Mouse (Mus musculus): ENCODE results near the gene Lrp1. TPM values are rescaled to one million over a fixed set of nuclear protein-coding genes. Genes with fewer than 3 reads are reported as not detected.
"Not testable (repeated sequence)": the region's sequence is repeated elsewhere in the genome, so short reads cannot be mapped to it uniquely, and the experiment has no call there.

The Lrp1 gene
- 6.3 and 15.1 TPM in 2 replicates for total RNA-seq (2017)

GRCm38 (mm10) chr10:127620406-127621190 lies at the start of gene Lrp1:
TSS of gene Lrp1 (minus strand) at chr10:127621148.
- ATAC-seq (ENCODE audit: extremely low read depth, insufficient number of reproducible peaks, low FRiP score, poor library complexity, severe bottlenecking), result no peak

- ATAC-seq (ENCODE audit: extremely low read depth, insufficient number of reproducible peaks, low FRiP score, poor library complexity, severe bottlenecking), result no peak
Observed at GRCm38 (mm10) chr10:127670185-127670584, 49.2 kb upstream of the Lrp1 start.

- no peak for ATAC-seq (ENCODE audit: extremely low read depth, insufficient number of reproducible peaks, low FRiP score, poor library complexity, severe bottlenecking)
Observed at GRCm38 (mm10) chr10:127669170-127669569, 48.2 kb upstream of the Lrp1 start.

- ATAC-seq (ENCODE audit: extremely low read depth, insufficient number of reproducible peaks, low FRiP score, poor library complexity, severe bottlenecking), result peak; percentile 62
Observed at GRCm38 (mm10) chr10:127668093-127669050, 47.4 kb upstream of the Lrp1 start, which contains the start of gene Nab2. TSS of gene Nab2 (minus strand) at chr10:127668568.

GRCm38 (mm10) chr10:127667269-127668092 lies 46.5 kb upstream of the Lrp1 start:
- peak; percentile 40 for ATAC-seq (ENCODE audit: extremely low read depth, insufficient number of reproducible peaks, low FRiP score, poor library complexity, severe bottlenecking)

GRCm38 (mm10) chr10:127666501-127667268 lies 45.7 kb upstream of the Lrp1 start, which contains the start of gene Nemp1:
TSS of gene Nemp1 (plus strand) at chr10:127666901.
- ATAC-seq (ENCODE audit: extremely low read depth, insufficient number of reproducible peaks, low FRiP score, poor library complexity, severe bottlenecking), result peak; percentile 36; the same call in 1 of the 2 replicates

GRCm38 (mm10) chr10:127665366-127666181 lies 44.6 kb upstream of the Lrp1 start:
- ATAC-seq (ENCODE audit: extremely low read depth, insufficient number of reproducible peaks, low FRiP score, poor library complexity, severe bottlenecking), result no peak

GRCm38 (mm10) chr10:127664891-127665290 lies 43.9 kb upstream of the Lrp1 start:
- ATAC-seq (ENCODE audit: extremely low read depth, insufficient number of reproducible peaks, low FRiP score, poor library complexity, severe bottlenecking), result no peak

GRCm38 (mm10) chr10:127664166-127664565 lies 43.2 kb upstream of the Lrp1 start:
- no peak for ATAC-seq (ENCODE audit: extremely low read depth, insufficient number of reproducible peaks, low FRiP score, poor library complexity, severe bottlenecking)

- ATAC-seq (ENCODE audit: extremely low read depth, insufficient number of reproducible peaks, low FRiP score, poor library complexity, severe bottlenecking), result no peak
Observed at GRCm38 (mm10) chr10:127663590-127663989, 42.6 kb upstream of the Lrp1 start.

- ATAC-seq (ENCODE audit: extremely low read depth, insufficient number of reproducible peaks, low FRiP score, poor library complexity, severe bottlenecking), result no peak
Observed at GRCm38 (mm10) chr10:127662666-127663253, 41.8 kb upstream of the Lrp1 start.

- ATAC-seq (ENCODE audit: extremely low read depth, insufficient number of reproducible peaks, low FRiP score, poor library complexity, severe bottlenecking), result peak; percentile 16; the same call in 1 of the 2 replicates
Observed at GRCm38 (mm10) chr10:127661915-127662663, 41.1 kb upstream of the Lrp1 start.

GRCm38 (mm10) chr10:127661291-127661914 lies 40.5 kb upstream of the Lrp1 start:
- ATAC-seq (ENCODE audit: extremely low read depth, insufficient number of reproducible peaks, low FRiP score, poor library complexity, severe bottlenecking), result no peak

- ATAC-seq (ENCODE audit: extremely low read depth, insufficient number of reproducible peaks, low FRiP score, poor library complexity, severe bottlenecking), result no peak
Observed at GRCm38 (mm10) chr10:127659551-127659950, 38.6 kb upstream of the Lrp1 start.

GRCm38 (mm10) chr10:127658076-127658475 lies 37.1 kb upstream of the Lrp1 start:
- ATAC-seq (ENCODE audit: extremely low read depth, insufficient number of reproducible peaks, low FRiP score, poor library complexity, severe bottlenecking), result no peak

GRCm38 (mm10) chr10:127657617-127658016 lies 36.7 kb upstream of the Lrp1 start:
- not testable (repeated sequence) for ATAC-seq (ENCODE audit: extremely low read depth, insufficient number of reproducible peaks, low FRiP score, poor library complexity, severe bottlenecking)
